9 mouse cellular contexts compared by ENCODE assay signal in the genomic region with DNA sequence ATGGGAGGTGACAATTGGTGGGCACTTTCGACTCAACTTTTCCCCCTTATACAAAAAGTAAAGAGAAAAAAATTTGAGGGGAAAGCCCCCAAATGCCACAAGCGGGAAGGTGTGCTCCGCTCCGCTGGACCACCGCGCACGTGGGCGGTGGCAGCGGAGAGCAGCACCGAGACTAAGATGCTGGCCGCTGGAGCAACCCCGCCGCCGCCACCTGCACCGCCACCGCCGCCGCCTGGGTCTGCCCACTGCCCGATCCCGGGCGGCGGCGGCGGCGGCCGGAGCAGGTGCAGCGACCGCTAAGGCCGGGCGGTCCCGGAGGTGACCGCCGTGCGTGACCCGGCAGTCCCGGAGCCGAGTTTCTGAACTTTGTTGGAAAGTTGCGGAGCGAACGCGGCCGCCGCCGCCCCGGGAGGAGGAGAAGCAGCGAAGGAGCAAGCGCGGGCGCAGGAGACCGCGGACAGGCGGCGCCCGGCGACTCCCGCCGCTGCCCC. TPM values are rescaled to one million over a fixed set of nuclear protein-coding genes. Genes with fewer than 3 reads are reported as not detected.
DNase-seq lines count a peak whose midpoint lies in the region; ATAC-seq and TF ChIP-seq lines count a peak whose summit lies in the region.
"Had no signal": no experiment of that assay in that cellular context is flagged by ENCODE, and none has a peak within 500 bp of the region (broad histone marks: within the 10 kb centered on the region; RNA-seq: fewer than 3 reads in every experiment).

A gene (minus strand): TSS at position 181 of the 491 bp plus-strand sequence.

- DNase-seq in heart, adult 2 months: peak in 1 of 2 experiments; percentile 33
- DNase-seq in heart, adult 9 months (ENCODE audit: low spot score in 2 of 2): no peak
- peak; percentile 65 for DNase-seq in hindbrain, embryonic 11.5 days (ENCODE audit: low spot score)
- DNase-seq in layer of hippocampus, postnatal 36 days: no peak
- no peak for DNase-seq in ovary, postnatal 10 days (ENCODE audit: low spot score)
- DNase-seq in cerebellum, adult 11 months: no peak

- WGBS in heart, adult 2 months: 2% methylated on average over 57 of the region's 57 CpGs
- under 1% methylated on average over 56 of the region's 57 CpGs for WGBS in hindbrain, embryonic 11.5 days
- 0% methylated on average over 42 of the region's 57 CpGs for WGBS in midbrain, embryonic 12.5 days

- no peaks in the 10 kb centered on the region for H3K4me1 ChIP-seq in heart, adult 2 months (ENCODE audit: control insufficient read depth, insufficient read depth, low read length)
- H3K4me1 ChIP-seq in bone marrow macrophage, adult 2 months (ENCODE audit: control insufficient read depth, insufficient read depth, low read length): no peaks in the 10 kb centered on the region
- H3K4me1 ChIP-seq in hindbrain, embryonic 11.5 days (replicated peaks; ENCODE audit: control insufficient read depth, insufficient read depth, low read length): peaks cover 13% of the 10 kb centered on the region
- peaks cover 39% of the 10 kb centered on the region for H3K4me1 ChIP-seq in midbrain, embryonic 12.5 days

- ATAC-seq in hindbrain, embryonic 11.5 days (ENCODE audit: low FRiP score): peak; percentile 25; the same call in 1 of the 2 replicates
- no peak; the same call in 1 of the 2 replicates for ATAC-seq in midbrain, embryonic 12.5 days (ENCODE audit: low FRiP score, low read depth)

- H3K4me2 ChIP-seq in hindbrain, embryonic 11.5 days (replicated peaks; ENCODE audit: low read depth, low read length): peak within 1 kb of the TSS; percentile 97
- peak within 1 kb of the TSS; percentile 89 for H3K4me2 ChIP-seq in midbrain, embryonic 12.5 days (replicated peaks)

- intact Hi-C loops in heart, adult 2 months (cut with DNase I): no loop called here

- H3K27me3 ChIP-seq in heart, adult 2 months (ENCODE audit: control insufficient read depth, insufficient read depth, low read length): peaks cover 42% of the 10 kb centered on the region
- H3K27me3 ChIP-seq in hindbrain, embryonic 11.5 days (ENCODE audit: control insufficient read depth, insufficient read depth, low read length): peaks cover 88% of the 10 kb centered on the region
- peaks cover 94% of the 10 kb centered on the region for H3K27me3 ChIP-seq in midbrain, embryonic 12.5 days

- H3K27ac ChIP-seq in heart, adult 2 months: no peak within 1 kb of the TSS
- H3K27ac ChIP-seq in bone marrow macrophage, adult 2 months (ENCODE audit: insufficient read depth, low read depth, low read length): no peak within 1 kb of the TSS
- H3K27ac ChIP-seq in hindbrain, embryonic 11.5 days (ENCODE audit: low read depth, low read length): no peak within 1 kb of the TSS
- peak within 1 kb of the TSS; percentile 89 for H3K27ac ChIP-seq in midbrain, embryonic 12.5 days (replicated peaks)

- no peak within 1 kb of the TSS for H3K9ac ChIP-seq in heart, adult 2 months (ENCODE audit: low read depth, low read length)
- peak within 1 kb of the TSS; percentile 37; the same call in 1 of the 2 replicates for H3K9ac ChIP-seq in hindbrain, embryonic 11.5 days (ENCODE audit: low read depth, low read length)
- peak within 1 kb of the TSS; percentile 77 for H3K9ac ChIP-seq in midbrain, embryonic 12.5 days (replicated peaks)

- no peaks in the 10 kb centered on the region for H3K9me3 ChIP-seq in hindbrain, embryonic 11.5 days (ENCODE audit: control insufficient read depth, low read length)
- no peaks in the 10 kb centered on the region for H3K9me3 ChIP-seq in midbrain, embryonic 12.5 days

- no peaks in the 10 kb centered on the region for H3K36me3 ChIP-seq in heart, adult 2 months (ENCODE audit: control insufficient read depth, insufficient read depth, low read length)
- H3K36me3 ChIP-seq in hindbrain, embryonic 11.5 days (ENCODE audit: control insufficient read depth, insufficient read depth, low read length): no peaks in the 10 kb centered on the region
- no peaks in the 10 kb centered on the region for H3K36me3 ChIP-seq in midbrain, embryonic 12.5 days

- no peak for TF ChIP-seq EP300 in heart, adult 2 months (IDR thresholded peaks at IDR 0.05; ENCODE audit: insufficient read depth, low read depth, low read length)

- no peak for TF ChIP-seq CTCF in heart, adult 2 months (IDR thresholded peaks at IDR 0.05)
- no peak for TF ChIP-seq CTCF in bone marrow macrophage, adult 2 months (IDR thresholded peaks at IDR 0.05; ENCODE audit: low read depth, low read length)

- H3K4me3 ChIP-seq in heart, adult 2 months: peak within 1 kb of the TSS; percentile 34; the same call in 1 of the 2 replicates
- H3K4me3 ChIP-seq in bone marrow macrophage, adult 2 months (ENCODE audit: insufficient read depth, low read length): peak within 1 kb of the TSS; percentile 39
- H3K4me3 ChIP-seq in hindbrain, embryonic 11.5 days (ENCODE audit: low read depth, low read length): peak within 1 kb of the TSS; percentile 51
- H3K4me3 ChIP-seq in midbrain, embryonic 12.5 days: peak within 1 kb of the TSS; percentile 69

- no peak for TF ChIP-seq POLR2A in heart, adult 2 months (IDR thresholded peaks at IDR 0.05; ENCODE audit: insufficient read depth, low read depth, low read length)
- TF ChIP-seq POLR2A in bone marrow macrophage, adult 2 months (IDR thresholded peaks at IDR 0.05; ENCODE audit: borderline replicate concordance, low read depth, low read length): no peak

- H3K79me2 ChIP-seq in heart, adult 2 months (replicated peaks; ENCODE audit: control insufficient read depth, insufficient read depth, low read length): no peaks in the 10 kb centered on the region

RNA-seq across cellular contexts. Expression of the gene that starts here (rescaled TPM):
- not detected for total RNA-seq in heart, adult 2 months (2021)
- not detected in 2 replicates for polyA plus RNA-seq in heart, adult 2 months (2012; rRNA removed)
- polyA plus RNA-seq in bone marrow macrophage, adult 2 months (2012; ENCODE audit: insufficient read depth, insufficient read length, missing spikeins): not detected in 2 replicates
- 2.0 and 3.3 TPM in 2 replicates for polyA plus RNA-seq in hindbrain, embryonic 11.5 days (2014; fragmentation: Nextera tagmentation; extraction: Ambion mirVana)
- 8.4 and 15.6 TPM in 2 replicates for polyA plus RNA-seq in midbrain, embryonic 12.5 days (2016; fragmentation: Nextera tagmentation; extraction: Ambion mirVana)
- total RNA-seq in layer of hippocampus, postnatal 36 days (2021): under 1 TPM in 1 of 2 experiments, not detected in 1; 0.15 TPM
- polyA plus RNA-seq: cortical plate, adult 2 months had no signal
